Mouse (Mus musculus) MEL (cell line): Measurements from ENCODE around the gene Tnk2.

ENCODE experiments used
- BHLHE40 ChIP-seq: IDR thresholded peaks from 2 replicates; pipeline ENCODE4 v1.6.1; 2012; ENCODE audit warnings: low read depth, mild to moderate bottlenecking, inconsistent platforms, low read length, improper control_type of control experiment, borderline replicate concordance
- CTCF ChIP-seq, 3 experiments: IDR thresholded peaks in 2 of 3; conservative IDR thresholded peaks in 1 of 3; 2 replicates each; pipeline ENCODE4 v1.5.1; 2011 to 2012; ENCODE audit warnings: low read length in 3 of 3, low read depth in 2 of 3, mild to moderate bottlenecking in 2 of 3, improper control_type of control experiment in 1 of 3, inconsistent platforms in 1 of 3, mixed read lengths in 1 of 3, moderate library complexity in 1 of 3; ENCODE audit not compliant: control insufficient read depth in 1 of 3, insufficient read depth in 1 of 3, poor library complexity in 1 of 3, severe bottlenecking in 1 of 3
- E2F4 ChIP-seq: IDR thresholded peaks from 2 replicates; pipeline ENCODE4 v1.6.1; 2011; ENCODE audit warnings: low read depth, low read length, improper control_type of control experiment, borderline replicate concordance
- EP300 ChIP-seq, 2 experiments: IDR thresholded peaks; 2 replicates each; pipeline ENCODE4 v1.6.1; 2011; ENCODE audit warnings: improper control_type of control experiment in 2 of 2, low read length in 2 of 2, low read depth in 1 of 2, mild to moderate bottlenecking in 1 of 2
- JUND ChIP-seq: IDR thresholded peaks from 2 replicates; pipeline ENCODE4 v1.6.1; 2011; ENCODE audit warnings: low read depth, mild to moderate bottlenecking, improper control_type of control experiment, low read length
- MAFK ChIP-seq: IDR thresholded peaks from 2 replicates; pipeline ENCODE4 v1.6.1; 2011; ENCODE audit warnings: low read depth, mild to moderate bottlenecking, low read length, improper control_type of control experiment, borderline replicate concordance
- MAX ChIP-seq: IDR thresholded peaks from 2 replicates; pipeline ENCODE4 v1.6.1; 2011; ENCODE audit warnings: low read length, improper control_type of control experiment
- MAZ ChIP-seq: IDR thresholded peaks from 2 replicates; pipeline ENCODE4 v1.6.1; 2012; ENCODE audit warnings: low read depth, mild to moderate bottlenecking, inconsistent platforms, low read length, improper control_type of control experiment
- MYC ChIP-seq: IDR thresholded peaks from 2 replicates; pipeline ENCODE4 v1.6.1; 2011; ENCODE audit warnings: low read depth, mild to moderate bottlenecking, low read length, improper control_type of control experiment, moderate library complexity
- POLR2A ChIP-seq, 2 experiments: IDR thresholded peaks; 2 replicates each; pipeline ENCODE4 v1.6.1; 2011 to 2012; ENCODE audit warnings: low read length in 2 of 2, mild to moderate bottlenecking in 2 of 2, control low read depth in 1 of 2, improper control_type of control experiment in 1 of 2, low read depth in 1 of 2, moderate library complexity in 1 of 2; ENCODE audit not compliant: control insufficient read depth in 1 of 2, insufficient read depth in 1 of 2, poor library complexity in 1 of 2
- RAD21 ChIP-seq: IDR thresholded peaks from 2 replicates; pipeline ENCODE4 v1.6.1; 2011; ENCODE audit warnings: mild to moderate bottlenecking, low read depth, low read length, improper control_type of control experiment
- RCOR1 ChIP-seq: IDR thresholded peaks from 2 replicates; pipeline ENCODE4 v1.6.1; 2012; ENCODE audit warnings: low read depth, mild to moderate bottlenecking, inconsistent platforms, low read length, improper control_type of control experiment
- TBP ChIP-seq: IDR thresholded peaks from 2 replicates; pipeline ENCODE4 v1.8.0; 2011; ENCODE audit warnings: low read depth, low read length, improper control_type of control experiment
- USF1 ChIP-seq: IDR thresholded peaks from 2 replicates; pipeline ENCODE4 v1.6.1; 2014; ENCODE audit warnings: low read depth, mild to moderate bottlenecking, inconsistent platforms, low read length, improper control_type of control experiment, moderate library complexity

DNA sequence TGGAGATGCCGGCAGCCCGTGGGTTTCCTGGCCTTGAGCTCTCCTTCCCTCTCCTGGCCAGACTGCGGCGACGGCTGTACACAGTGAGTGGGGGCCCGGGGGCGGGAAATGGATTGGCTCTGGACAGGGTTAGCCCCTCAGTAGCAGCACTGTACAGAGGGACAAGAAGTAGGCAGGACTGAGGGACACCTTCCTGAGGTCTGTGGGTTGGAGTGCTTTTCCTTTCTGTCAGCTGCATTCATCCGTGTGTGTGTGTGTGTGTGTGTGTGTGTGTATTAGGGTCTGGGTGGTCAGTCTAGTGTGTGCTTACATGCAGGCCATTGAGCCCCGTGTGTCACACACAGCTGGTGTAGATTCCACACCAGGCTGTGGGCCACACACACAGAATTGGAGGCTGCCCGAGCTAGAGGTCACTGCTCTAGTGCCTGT, 17.8 kb downstream of the Tnk2 start:
- TF ChIP-seq CTCF (IDR thresholded peaks at IDR 0.05 in 2 of 3, conservative IDR thresholded peaks at IDR 0.05 in 1 of 3; ENCODE audit: control insufficient read depth in 1 of 3, insufficient read depth in 1 of 3, low read depth in 2 of 3, low read length in 3 of 3, poor library complexity in 1 of 3, severe bottlenecking in 1 of 3) = no peak
- TF ChIP-seq EP300 (IDR thresholded peaks at IDR 0.05; ENCODE audit: low read depth in 1 of 2, low read length in 2 of 2) = no peak
- TF ChIP-seq JUND = no peak
- no peak for TF ChIP-seq RAD21
- no peak for TF ChIP-seq RCOR1
- TF ChIP-seq MAFK = no peak
- no peak for TF ChIP-seq POLR2A (IDR thresholded peaks at IDR 0.05; ENCODE audit: control insufficient read depth in 1 of 2, insufficient read depth in 1 of 2, low read depth in 1 of 2, low read length in 2 of 2, poor library complexity in 1 of 2)
- no peak for TF ChIP-seq MYC
- no peak for TF ChIP-seq MAZ
- TF ChIP-seq USF1 = no peak
- TF ChIP-seq MAX = no peak
- TF ChIP-seq BHLHE40 = no peak
- no peak for TF ChIP-seq TBP
- no peak for TF ChIP-seq E2F4
